Mouse (Mus musculus): ENCODE results near the gene Erbb3. TPM values are rescaled to one million over a fixed set of nuclear protein-coding genes. Genes with fewer than 3 reads are reported as not detected.

The Erbb3 gene
- total RNA-seq, 2 experiments from 2014 or later = 5.8 to 7.6 TPM

- DNase-seq (ENCODE audit: low spot score in 2 of 2) = no peak
- intact Hi-C loops (cut with DNase I) = no loop called here
These were observed 51.0 kb downstream of the Erbb3 start for GRCm38 (mm10) chr10:128538340-128538870.

- intact Hi-C loops (cut with DNase I) = loop anchor here (2.0 kb wide), 2 partner anchors 18 to 78 kb away; partner anchors contain the start of gene Smarcc2
- DNase-seq (ENCODE audit: low spot score in 2 of 2) = peak; percentile 91 to 93
These were observed 53.0 kb downstream of the Erbb3 start for GRCm38 (mm10) chr10:128536266-128536940.

GRCm38 (mm10) chr10:128535624-128536265, 53.7 kb downstream of the Erbb3 start:
- intact Hi-C loops (cut with DNase I) = loop anchor here (2.0 kb wide), 2 partner anchors 17 to 77 kb away; partner anchors contain the start of gene Smarcc2
- DNase-seq (ENCODE audit: low spot score in 2 of 2) = no peak

- DNase-seq (ENCODE audit: low spot score in 2 of 2) = no peak
- intact Hi-C loops (cut with DNase I) = no loop called here
These were observed 54.2 kb downstream of the Erbb3 start for GRCm38 (mm10) chr10:128535206-128535605.

GRCm38 (mm10) chr10:128526366-128527356, 62.8 kb downstream of the Erbb3 start:
- no peak for DNase-seq (ENCODE audit: low spot score in 2 of 2)
- intact Hi-C loops (cut with DNase I) = no loop called here

GRCm38 (mm10) chr10:128525671-128526308, 63.7 kb downstream of the Erbb3 start, which contains the start of gene Esyt1:
Gene Esyt1, minus strand, starts transcription at chr10:128525871.
- peak; percentile 85 to 96 for DNase-seq (ENCODE audit: low spot score in 2 of 2)
- intact Hi-C loops (cut with DNase I) = loop anchor here (2.0 kb wide), 1 partner anchor 27 kb away; the partner anchor contains the start of gene Myl6b

GRCm38 (mm10) chr10:128524732-128525662, 64.5 kb downstream of the Erbb3 start:
- peak; percentile 46 to 66 for DNase-seq (ENCODE audit: low spot score in 2 of 2)
- intact Hi-C loops (cut with DNase I) = loop anchor here (2.0 kb wide), 1 partner anchor 26 kb away; the partner anchor contains the start of gene Myl6b

GRCm38 (mm10) chr10:128524111-128524731, 65.2 kb downstream of the Erbb3 start:
- intact Hi-C loops (cut with DNase I) = loop anchor here (2.0 kb wide), 1 partner anchor 25 kb away; the partner anchor contains the start of gene Myl6b
- DNase-seq (ENCODE audit: low spot score in 2 of 2) = no peak

GRCm38 (mm10) chr10:128522351-128522750, 67.1 kb downstream of the Erbb3 start:
- intact Hi-C loops (cut with DNase I) = no loop called here
- DNase-seq (ENCODE audit: low spot score in 2 of 2) = no peak

- intact Hi-C loops (cut with DNase I) = no loop called here
- no peak for DNase-seq (ENCODE audit: low spot score in 2 of 2)
These were observed 68.9 kb downstream of the Erbb3 start for GRCm38 (mm10) chr10:128520591-128520990.

GRCm38 (mm10) chr10:128518833-128519232, 70.6 kb downstream of the Erbb3 start:
- peak; percentile 27 to 38 for DNase-seq (ENCODE audit: low spot score in 2 of 2)
- intact Hi-C loops (cut with DNase I) = loop anchor here (2.0 kb wide), 1 partner anchor 18 kb away; no protein-coding TSS in a partner anchor

Small RNA genes within 50 kb of the gene (microRNA-seq; reads per million reads assigned to microRNA genes)
- gene Gm47275 (0 reads per million in 2 experiments), gene Mir6917 (0 reads per million in 2 experiments)

Other genes starting within 250 kb of the Erbb3 start
- 10 to 100 TPM; 60.4 to 63.8 TPM for gene Coq10a, start 220.7 kb downstream of the Erbb3 start, total RNA-seq (2021)
- gene Ankrd52, start 212.5 kb downstream of the Erbb3 start, total RNA-seq (2021) = 10 to 100 TPM; 65.1 to 68.9 TPM
- gene Slc39a5, start 188.4 kb downstream of the Erbb3 start, total RNA-seq (2021) = under 1 TPM; 0.30 to 0.32 TPM
- gene Nabp2, start 178.2 kb downstream of the Erbb3 start, total RNA-seq (2021) = 10 to 100 TPM; 87.8 to 89.7 TPM
- 10 to 100 TPM; 76.7 to 78.6 TPM for gene Rnf41, start 178.0 kb downstream of the Erbb3 start, total RNA-seq (2021)
- gene Smarcc2, start 130.4 kb downstream of the Erbb3 start, total RNA-seq (2021) = 100 to 1,000 TPM; 228 to 232 TPM
- 100 to 1,000 TPM; 616 to 641 TPM for gene Myl6, start 95.5 kb downstream of the Erbb3 start, total RNA-seq (2021)
- 10 to 100 TPM; 22.9 to 24.0 TPM for gene Myl6b, start 91.0 kb downstream of the Erbb3 start, total RNA-seq (2021)
- 1 to 10 TPM; 7.9 to 8.0 TPM for gene Esyt1, start 63.8 kb downstream of the Erbb3 start, total RNA-seq (2021)
- 10 to 100 TPM; 13.2 to 13.5 TPM for gene Zc3h10, start 41.9 kb downstream of the Erbb3 start, total RNA-seq (2021)
- 1,000 to 10,000 TPM; 1,545 to 1,604 TPM for gene Rpl41, start 40.3 kb downstream of the Erbb3 start, total RNA-seq (2021)
- gene Pa2g4, start 23.7 kb downstream of the Erbb3 start, total RNA-seq (2021) = 10 to 100 TPM; 56.7 to 62.7 TPM
- 100 to 1,000 TPM; 235 to 247 TPM for gene Rps26, start 37.1 kb upstream of the Erbb3 start, total RNA-seq (2021)
- gene Ikzf4, start 56.3 kb upstream of the Erbb3 start, total RNA-seq (2021) = 10 to 100 TPM; 17.9 to 18.9 TPM
- 10 to 100 TPM; 10.8 to 12.3 TPM for gene Suox, start 84.4 kb upstream of the Erbb3 start, total RNA-seq (2021)
- gene Rab5b, start 106.6 kb upstream of the Erbb3 start, total RNA-seq (2021) = 100 to 1,000 TPM; 125 to 132 TPM
- gene Pmel, start 114.5 kb upstream of the Erbb3 start, total RNA-seq (2021) = under 1 TPM; 0.39 to 0.96 TPM
- gene Cdk2, start 115.4 kb upstream of the Erbb3 start, total RNA-seq (2021) = 1 to 10 TPM; 2.5 to 3.2 TPM
- gene Dgka, start 155.2 kb upstream of the Erbb3 start, total RNA-seq (2021) = 1 to 10 TPM; 5.1 to 6.3 TPM
- 10 to 100 TPM; 28.8 to 29.5 TPM for gene Pym1, start 158.2 kb upstream of the Erbb3 start, total RNA-seq (2021)
- gene Mmp19, start 201.3 kb upstream of the Erbb3 start, total RNA-seq (2021) = under 1 TPM; 0.39 to 0.78 TPM
- gene Dnajc14, start 214.4 kb upstream of the Erbb3 start, total RNA-seq (2021) = 10 to 100 TPM; 65.6 to 66.1 TPM
- 10 to 100 TPM in 1 of 2 experiments, 1 to 10 TPM in 1; 8.8 to 10.2 TPM for gene Tmem198b, start 214.7 kb upstream of the Erbb3 start, total RNA-seq (2021)
- 10 to 100 TPM; 37.1 to 40.7 TPM for gene Sarnp, start 227.7 kb upstream of the Erbb3 start, total RNA-seq (2021)
- gene Ormdl2, start 232.0 kb upstream of the Erbb3 start, total RNA-seq (2021) = 1 to 10 TPM; 6.9 to 7.5 TPM